Mouse (Mus musculus) E14TG2a.4 (cell line): ENCODE measurements around the gene Cdk2ap2.
A peak's percentile ranks its signal among the peaks of the same experiment; 100 is the strongest.
"Not testable (repeated sequence)": the region's sequence is repeated elsewhere in the genome, so short reads cannot be mapped to it uniquely, and the experiment has no call there.

Experiments
- H3K27me3 ChIP-seq: 2 replicates; pipeline ENCODE4 v1.6.1; 2014; ENCODE audit warnings: low read length, control low read depth; ENCODE audit not compliant: insufficient read depth
- H3K36me3 ChIP-seq: 2 replicates; pipeline ENCODE4 v1.6.1; 2014; ENCODE audit warnings: low read length, control low read depth; ENCODE audit not compliant: insufficient read depth
- H3K4me1 ChIP-seq: replicated peaks from 2 replicates; pipeline ENCODE4 v1.6.1; 2014; ENCODE audit warnings: low read depth, low read length, control low read depth
- H3K4me3 ChIP-seq: replicated peaks from 2 replicates; pipeline ENCODE4 v1.5.1; 2014; ENCODE audit warnings: mild to moderate bottlenecking, low read length
- H3K9me3 ChIP-seq: 2 replicates; pipeline ENCODE4 v1.6.1; 2014; ENCODE audit warnings: low read length, control low read depth
- CTCF ChIP-seq: conservative IDR thresholded peaks from 2 replicates; pipeline ENCODE4 v1.5.1; 2014; ENCODE audit warnings: low read length
- NANOG ChIP-seq: IDR thresholded peaks from 2 replicates; pipeline ENCODE4 v1.6.1; 2014; ENCODE audit warnings: borderline replicate concordance, low read length, mixed read lengths
- POU5F1 ChIP-seq: IDR thresholded peaks from 2 replicates; pipeline ENCODE4 v1.6.1; 2014; ENCODE audit warnings: low read length, borderline replicate concordance

Cdk2ap2 gene

DNA sequence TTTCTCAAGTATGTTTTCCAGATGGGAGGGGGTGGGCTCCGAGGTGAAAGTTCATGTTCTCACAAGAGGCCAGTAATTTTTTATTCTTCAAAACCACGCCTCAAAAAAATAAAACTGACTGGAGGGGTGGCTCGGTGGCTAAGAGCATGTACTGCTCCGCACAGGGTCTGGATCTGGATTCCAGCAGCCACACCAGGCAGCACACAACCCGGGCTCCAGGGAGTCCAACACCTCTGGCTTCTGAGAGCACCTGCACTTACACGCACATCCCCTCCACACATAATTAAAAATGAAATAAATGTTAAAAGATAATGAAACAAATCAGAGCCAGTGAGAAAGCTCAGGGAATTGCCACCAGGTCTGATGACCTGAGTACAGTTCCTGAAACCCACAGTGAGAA is 30.7 kb upstream of the Cdk2ap2 start:
- H3K9me3 ChIP-seq = no peaks in the 10 kb centered on the region
- H3K27me3 ChIP-seq = no peaks in the 10 kb centered on the region
- H3K4me3 ChIP-seq = no peak overlapping the region
- no peaks in the 10 kb centered on the region for H3K36me3 ChIP-seq
- H3K4me1 ChIP-seq = peaks cover 21% of the 10 kb centered on the region
- TF ChIP-seq CTCF (no peak), POU5F1 (no peak), NANOG (no peak)

GRCm38 (mm10) chr19:4066877-4067276 is 30.1 kb upstream of the Cdk2ap2 start:
- TF ChIP-seq CTCF (no peak), NANOG (no peak), POU5F1 (no peak)
- Histone ChIP-seq H3K36me3 (no peaks in the 10 kb centered on the region), H3K9me3 (no peaks in the 10 kb centered on the region), H3K4me1 (peaks cover 21% of the 10 kb centered on the region), H3K27me3 (no peaks in the 10 kb centered on the region), H3K4me3 (no peak overlapping the region)

DNA sequence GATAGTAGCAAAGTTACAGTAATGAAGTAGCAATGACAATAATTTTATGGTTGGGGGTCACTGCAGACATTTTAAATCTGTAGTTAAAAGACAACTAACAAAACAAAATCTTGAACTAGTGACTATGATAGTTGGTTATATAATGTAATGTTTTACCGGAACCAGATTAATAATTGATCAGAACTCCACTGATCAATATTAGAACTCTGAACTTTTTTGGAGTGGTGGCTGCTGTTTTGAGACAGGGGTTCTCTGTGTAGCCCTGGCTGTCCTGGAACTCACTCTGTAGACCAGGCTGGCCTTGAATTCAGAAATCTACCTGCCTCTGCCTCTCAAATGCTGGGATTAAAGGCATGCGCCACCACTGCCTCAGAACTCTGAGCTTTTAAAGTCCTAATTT is 28.7 kb upstream of the Cdk2ap2 start:
- not testable (repeated sequence) for H3K27me3 ChIP-seq, H3K4me3 ChIP-seq, H3K36me3 ChIP-seq, H3K9me3 ChIP-seq
- H3K4me1 ChIP-seq = peaks cover 21% of the 10 kb centered on the region

GRCm38 (mm10) chr19:4068717-4069410 is 28.1 kb upstream of the Cdk2ap2 start:
- no peak overlapping the region for H3K4me3 ChIP-seq
- H3K9me3 ChIP-seq = peaks cover 5% of the 10 kb centered on the region
- no peaks in the 10 kb centered on the region for H3K36me3 ChIP-seq
- H3K4me1 ChIP-seq = peaks cover 21% of the 10 kb centered on the region
- TF ChIP-seq NANOG (no peak), POU5F1 (no peak), CTCF (no peak)
- no peaks in the 10 kb centered on the region for H3K27me3 ChIP-seq

GRCm38 (mm10) chr19:4070311-4070710 is 26.7 kb upstream of the Cdk2ap2 start:
- H3K27me3 ChIP-seq = no peaks in the 10 kb centered on the region
- H3K4me3 ChIP-seq = 0 out of 2 replicates have a peak overlapping the region, but pooled peaks have one; percentile 17
- peaks cover 6% of the 10 kb centered on the region for H3K9me3 ChIP-seq
- peaks cover 21% of the 10 kb centered on the region for H3K4me1 ChIP-seq
- H3K36me3 ChIP-seq = no peaks in the 10 kb centered on the region
- no peak for TF ChIP-seq POU5F1
- TF ChIP-seq NANOG = no peak

DNA sequence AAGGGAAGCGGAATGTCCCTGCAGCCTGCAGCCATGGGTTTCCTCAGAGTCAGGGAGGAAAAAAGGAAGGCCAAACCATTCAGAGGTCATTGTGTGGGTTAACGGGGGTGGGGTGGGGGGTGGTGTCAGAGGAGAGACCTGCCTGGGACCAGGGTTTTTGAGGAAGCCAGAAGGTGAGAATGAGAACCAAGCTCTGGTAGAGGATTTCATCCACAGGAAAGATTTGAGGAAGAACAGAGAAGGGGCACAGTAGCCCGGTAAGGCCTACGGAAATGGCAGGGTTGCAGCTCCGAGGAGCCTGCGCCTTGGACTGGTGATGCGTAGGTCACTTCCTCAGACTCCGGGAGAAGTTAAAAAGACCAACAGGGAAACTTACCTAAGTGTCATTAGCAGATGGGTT is 26.2 kb upstream of the Cdk2ap2 start:
- peaks cover 21% of the 10 kb centered on the region for H3K4me1 ChIP-seq
- H3K36me3 ChIP-seq = no peaks in the 10 kb centered on the region
- H3K9me3 ChIP-seq = peaks cover 10% of the 10 kb centered on the region
- no peaks in the 10 kb centered on the region for H3K27me3 ChIP-seq
- H3K4me3 ChIP-seq = 0 out of 2 replicates have a peak overlapping the region, but pooled peaks have one; percentile 17
- TF ChIP-seq POU5F1 = no peak
- no peak for TF ChIP-seq NANOG
- no peak for TF ChIP-seq CTCF

GRCm38 (mm10) chr19:4071406-4071805 is 25.6 kb upstream of the Cdk2ap2 start:
- Histone ChIP-seq H3K27me3 (no peaks in the 10 kb centered on the region), H3K9me3 (peaks cover 13% of the 10 kb centered on the region), H3K36me3 (no peaks in the 10 kb centered on the region), H3K4me3 (no peak overlapping the region), H3K4me1 (peaks cover 21% of the 10 kb centered on the region)
- TF ChIP-seq POU5F1 = no peak
- TF ChIP-seq NANOG = no peak
- no peak for TF ChIP-seq CTCF

DNA sequence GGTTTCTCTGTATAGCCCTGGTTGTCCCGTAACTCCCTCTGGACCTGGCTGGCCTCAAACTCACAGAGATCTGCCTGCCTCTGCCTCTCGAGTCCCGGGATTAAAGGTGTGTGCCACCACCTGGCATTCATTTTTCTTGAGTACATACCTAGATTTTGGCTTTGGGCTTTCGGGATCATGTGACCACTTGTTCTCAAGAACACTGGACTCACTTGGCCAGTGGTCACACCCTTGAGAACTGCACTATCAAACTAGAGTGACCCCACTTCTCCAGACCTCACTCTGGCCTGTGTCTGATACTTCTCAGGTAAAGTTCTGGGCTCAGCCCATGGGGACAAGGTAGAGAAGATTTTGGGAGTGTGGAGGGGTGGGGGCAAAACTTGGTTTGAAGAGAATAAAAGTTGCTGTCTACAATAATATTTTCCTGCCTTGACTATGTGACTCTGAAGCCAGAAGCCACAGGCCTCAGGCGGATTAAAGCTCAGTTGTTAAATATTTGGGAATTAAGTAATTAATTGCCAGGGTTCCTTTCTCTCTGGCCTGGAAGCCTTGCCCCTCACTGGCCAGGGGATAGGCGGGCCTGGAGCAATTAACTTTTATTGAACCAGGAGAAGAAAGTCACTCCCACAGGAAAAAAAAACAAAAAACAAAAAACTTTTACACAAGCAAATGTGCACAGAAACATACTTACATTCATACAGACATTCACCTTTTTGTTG is 24.1 kb upstream of the Cdk2ap2 start:
- Histone ChIP-seq H3K36me3 (no peaks in the 10 kb centered on the region), H3K4me3 (no peak overlapping the region), H3K9me3 (peaks cover 16% of the 10 kb centered on the region), H3K4me1 (peaks cover 15% of the 10 kb centered on the region), H3K27me3 (no peaks in the 10 kb centered on the region)
- TF ChIP-seq POU5F1 = no peak
- TF ChIP-seq CTCF = no peak
- TF ChIP-seq NANOG = no peak
